Mouse (Mus musculus): ENCODE measurements at regions not wholly inside any gene's neighbourhood (a gene's known extent, or its start where the extent isn't known, plus 50 kb on each side); places are given as distances from the start of the nearest gene placed in this dataset.
A peak's percentile ranks its signal among the peaks of the same experiment; 100 is the strongest.

GRCm38 (mm10) chr10:65110729-65111128 lies 1020.7 kb upstream of the Lrrtm3 start:
- H3K27me3 ChIP-seq (replicated peaks) = no peaks in the 10 kb centered on the region
- WGBS (ENCODE audit: insufficient replicate concordance) = 64% methylated on average over 5 of the region's 5 CpGs
- no peaks in the 10 kb centered on the region for H3K4me1 ChIP-seq
- no peaks in the 10 kb centered on the region for H3K36me3 ChIP-seq
- ATAC-seq = no peak
- H3K9me3 ChIP-seq (replicated peaks) = no peaks in the 10 kb centered on the region
- H3K4me3 ChIP-seq = no peak overlapping the region
- H3K27ac ChIP-seq = no peak overlapping the region
- H3K9ac ChIP-seq = no peak overlapping the region
- no peak overlapping the region for H3K4me2 ChIP-seq

GRCm38 (mm10) chr10:65107413-65107812 lies 1017.3 kb upstream of the Lrrtm3 start:
- ATAC-seq = no peak
- Histone ChIP-seq H3K4me1 (no peaks in the 10 kb centered on the region), H3K27me3 (replicated peaks) (no peaks in the 10 kb centered on the region), H3K4me2 (no peak overlapping the region), H3K4me3 (no peak overlapping the region), H3K27ac (no peak overlapping the region), H3K9ac (no peak overlapping the region), H3K36me3 (no peaks in the 10 kb centered on the region), H3K9me3 (replicated peaks) (no peaks in the 10 kb centered on the region)
- WGBS (ENCODE audit: insufficient replicate concordance) = 45% methylated on average over 2 of the region's 2 CpGs

DNA sequence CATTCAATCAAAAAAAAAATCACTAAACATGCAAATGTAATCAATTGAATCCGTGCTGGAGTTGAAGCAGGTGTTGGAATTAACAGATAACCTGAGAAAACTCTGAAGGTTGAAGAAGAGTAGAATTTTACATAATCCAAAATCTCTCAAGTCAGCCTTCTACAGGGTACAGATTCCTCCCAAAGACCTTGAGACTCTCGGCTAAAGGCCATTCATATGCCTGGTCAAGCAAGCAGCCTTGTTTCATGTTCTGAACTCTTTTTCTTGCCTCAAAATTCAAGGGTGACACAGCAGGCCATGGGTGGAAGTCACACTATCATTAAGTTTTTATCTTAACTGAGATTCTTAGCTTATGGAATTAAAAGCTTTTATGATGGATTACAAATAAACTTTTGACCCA lies 994.4 kb upstream of the Lrrtm3 start:
- WGBS (ENCODE audit: insufficient replicate concordance) = 50% methylated on average over 2 of the region's 2 CpGs
- ATAC-seq = no peak
- Histone ChIP-seq H3K9ac (no peak overlapping the region), H3K4me2 (no peak overlapping the region), H3K27me3 (replicated peaks) (no peaks in the 10 kb centered on the region), H3K27ac (no peak overlapping the region), H3K4me3 (no peak overlapping the region), H3K9me3 (replicated peaks) (no peaks in the 10 kb centered on the region), H3K4me1 (no peaks in the 10 kb centered on the region), H3K36me3 (no peaks in the 10 kb centered on the region)

GRCm38 (mm10) chr10:65081638-65082037 lies 991.6 kb upstream of the Lrrtm3 start:
- Histone ChIP-seq H3K36me3 (no peaks in the 10 kb centered on the region), H3K9me3 (replicated peaks) (no peaks in the 10 kb centered on the region), H3K9ac (no peak overlapping the region), H3K4me2 (no peak overlapping the region), H3K4me1 (no peaks in the 10 kb centered on the region), H3K4me3 (no peak overlapping the region), H3K27ac (no peak overlapping the region), H3K27me3 (replicated peaks) (no peaks in the 10 kb centered on the region)
- no peak for ATAC-seq
- 88% methylated on average over 1 of the region's 1 CpGs for WGBS (ENCODE audit: insufficient replicate concordance)

- H3K9me3 ChIP-seq (replicated peaks) = no peaks in the 10 kb centered on the region
- no peaks in the 10 kb centered on the region for H3K27me3 ChIP-seq (replicated peaks)
- ATAC-seq = peak; percentile 49; the same call in 1 of the 2 replicates
- no peak overlapping the region for H3K27ac ChIP-seq
- H3K4me3 ChIP-seq = no peak overlapping the region
- no peak overlapping the region for H3K9ac ChIP-seq
- no peak overlapping the region for H3K4me2 ChIP-seq
- no peaks in the 10 kb centered on the region for H3K4me1 ChIP-seq
- no peaks in the 10 kb centered on the region for H3K36me3 ChIP-seq
These were observed 968.0 kb upstream of the Lrrtm3 start for GRCm38 (mm10) chr10:65058086-65058485.

Measured in liver, embryonic 12.5 days (tissue).